Mouse (Mus musculus) bone marrow, adult 2 months (tissue): Measurements from ENCODE around the gene Slc9a3r1. TPM values are rescaled to one million over a fixed set of nuclear protein-coding genes. Genes with fewer than 3 reads are reported as not detected.
A peak's percentile ranks its signal among the peaks of the same experiment; 100 is the strongest.

ENCODE experiments used
- H3K27ac ChIP-seq: fragments of 200-500 bp; 2 replicates; pipeline ENCODE4 v1.5.1; 2012; ENCODE audit warnings: low read depth, mild to moderate bottlenecking, control low read depth, inconsistent platforms, low read length; ENCODE audit not compliant: control insufficient read depth, poor library complexity, insufficient read depth
- H3K4me1 ChIP-seq: fragments of 200-500 bp; 2 replicates; pipeline ENCODE4 v1.6.1; 2011; ENCODE audit warnings: low read length; ENCODE audit not compliant: control insufficient read depth, insufficient read depth
- H3K4me3 ChIP-seq: fragments of 200-500 bp; replicated peaks from 2 replicates; pipeline ENCODE3; 2011; ENCODE audit warnings: mild to moderate bottlenecking, low read depth, low read length, control low read depth; ENCODE audit not compliant: control insufficient read depth
- CTCF ChIP-seq: fragments of 200-500 bp; IDR thresholded peaks from 2 replicates; pipeline ENCODE4 v1.5.1; 2011; ENCODE audit warnings: low read length, control low read depth; ENCODE audit not compliant: control insufficient read depth, insufficient read depth
- POLR2A ChIP-seq: fragments of 200-500 bp; IDR thresholded peaks from 2 replicates; pipeline ENCODE4 v1.6.1; 2011; ENCODE audit warnings: low read depth, mild to moderate bottlenecking, control low read depth, low read length, borderline replicate concordance; ENCODE audit not compliant: control insufficient read depth
- WGBS: fragments of 180-500 bp; shearing (Covaris S2); methylation state at CpG from one replicate; pipeline ENCODE4 v1.1.7; 2018; 5-methylcytosine and 5-hydroxymethylcytosine counted together
- polyA plus RNA-seq: library from polyadenylated mRNA; stranded (reverse); fragments of >200 nt; gene quantifications from 2 replicates; pipeline ENCODE4 v1.2.4, GENCODE M21; 2011; ENCODE audit warnings: low replicate concordance; ENCODE audit not compliant: missing spikeins, insufficient read depth, insufficient read length

Slc9a3r1 gene
- polyA plus RNA-seq, 1 experiment: 51.0 TPM

DNA sequence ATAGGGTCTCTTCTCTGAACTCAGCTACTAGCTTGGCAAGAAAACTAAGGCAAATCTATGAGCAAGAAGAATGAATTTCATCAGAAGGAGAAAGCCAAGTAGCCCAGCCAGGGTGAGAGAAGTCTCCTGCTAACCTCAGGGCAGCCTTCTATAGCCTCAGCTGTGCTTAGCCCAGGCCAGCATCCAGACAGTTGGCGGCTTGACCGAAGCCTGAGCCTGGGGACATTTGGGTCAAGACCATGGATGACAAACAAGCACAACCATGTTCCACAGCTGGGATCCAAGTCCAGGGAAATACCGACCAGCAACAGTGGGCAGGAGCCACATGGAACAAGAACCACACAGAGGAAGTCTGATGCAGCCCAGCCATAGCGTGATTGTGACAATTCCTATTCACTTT lies 15.3 kb upstream of the Slc9a3r1 start:
- 81% methylated on average over 4 of the region's 4 CpGs for WGBS
- no peak overlapping the region for H3K27ac ChIP-seq
- peaks cover 6% of the 10 kb centered on the region; the same call in 1 of the 2 replicates for H3K4me1 ChIP-seq
- TF ChIP-seq CTCF (no peak), POLR2A (no peak)
- H3K4me3 ChIP-seq: no peak overlapping the region

GRCm38 (mm10) chr11:115150741-115151254 lies 12.3 kb upstream of the Slc9a3r1 start:
- H3K4me1 ChIP-seq: peaks cover 6% of the 10 kb centered on the region; the same call in 1 of the 2 replicates
- whole genome bisulfite sequencing: 35% methylated on average over 6 of the region's 6 CpGs
- no peak overlapping the region for H3K27ac ChIP-seq
- H3K4me3 ChIP-seq: no peak overlapping the region
- TF ChIP-seq CTCF: no peak
- TF ChIP-seq POLR2A: no peak

- no peak overlapping the region for H3K27ac ChIP-seq
- peaks cover 6% of the 10 kb centered on the region; the same call in 1 of the 2 replicates for H3K4me1 ChIP-seq
- no peak for TF ChIP-seq CTCF
- no peak for TF ChIP-seq POLR2A
- 46% methylated on average over 15 of the region's 15 CpGs for WGBS
- H3K4me3 ChIP-seq: no peak overlapping the region
Observed at GRCm38 (mm10) chr11:115151755-115152429, 11.2 kb upstream of the Slc9a3r1 start.

GRCm38 (mm10) chr11:115153088-115153487 lies 10.1 kb upstream of the Slc9a3r1 start:
- TF ChIP-seq POLR2A: no peak
- TF ChIP-seq CTCF: no peak
- WGBS: 68% methylated on average over 9 of the region's 9 CpGs
- Histone ChIP-seq H3K4me1 (peaks cover 11% of the 10 kb centered on the region), H3K4me3 (no peak overlapping the region), H3K27ac (no peak overlapping the region)

- Histone ChIP-seq H3K4me1 (peaks cover 14% of the 10 kb centered on the region), H3K27ac (peak overlapping the region; percentile 77), H3K4me3 (peak overlapping the region; percentile 83)
- under 1% methylated on average over 35 of the region's 35 CpGs for WGBS
- TF ChIP-seq CTCF: peak; percentile 93
- peak; percentile 82 for TF ChIP-seq POLR2A
Observed at GRCm38 (mm10) chr11:115153699-115154292, 9.3 kb upstream of the Slc9a3r1 start.

GRCm38 (mm10) chr11:115155053-115155634 lies 8.0 kb upstream of the Slc9a3r1 start:
- Histone ChIP-seq H3K4me1 (peaks cover 14% of the 10 kb centered on the region), H3K4me3 (no peak overlapping the region)

DNA sequence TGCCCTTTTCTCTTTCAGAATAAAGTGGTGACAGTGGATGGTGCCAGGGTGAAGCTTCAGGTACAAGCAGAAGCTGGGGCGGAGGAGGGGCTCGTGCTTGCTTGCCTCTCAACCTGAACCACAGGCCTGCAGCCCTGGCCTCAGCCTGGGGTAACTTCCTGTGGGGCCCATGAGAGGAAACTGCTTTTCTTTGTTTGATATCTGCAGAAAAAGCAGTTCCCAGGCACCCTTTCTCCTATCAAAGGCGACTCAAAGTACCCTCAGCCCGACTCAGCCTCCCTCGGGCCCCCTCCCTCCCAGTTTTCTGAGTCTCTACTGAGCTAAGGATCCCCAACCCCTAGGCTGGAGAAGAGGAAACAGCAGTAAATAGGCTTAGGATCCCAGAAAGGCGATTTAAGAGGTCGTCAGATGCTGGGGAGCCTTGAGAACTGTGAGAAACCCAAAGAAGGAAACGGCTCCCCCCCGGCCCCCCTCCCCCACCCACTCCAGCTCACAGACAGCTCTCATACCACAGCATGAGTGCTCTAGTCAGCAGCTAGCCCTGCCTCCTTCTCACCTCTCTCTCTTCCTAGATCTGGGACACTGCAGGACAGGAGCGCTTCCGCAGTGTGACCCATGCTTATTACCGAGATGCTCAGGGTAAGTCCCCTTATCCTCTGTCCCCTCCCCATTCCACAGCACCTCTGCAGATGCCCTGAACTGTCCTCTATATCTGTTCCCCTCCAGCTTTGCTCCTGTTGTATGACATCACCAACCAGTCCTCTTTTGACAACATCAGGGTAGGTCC lies 5.0 kb upstream of the Slc9a3r1 start:
- TF ChIP-seq POLR2A (no peak), CTCF (no peak)
- no peak overlapping the region for H3K4me3 ChIP-seq
- 6% methylated on average over 12 of the region's 12 CpGs for WGBS
- H3K27ac ChIP-seq: peak overlapping the region; percentile 76
- H3K4me1 ChIP-seq: peaks cover 8% of the 10 kb centered on the region

More at GRCm38 (mm10) chr11:115155053-115155634, 8.0 kb upstream of the Slc9a3r1 start:
- TF ChIP-seq POLR2A (no peak), CTCF (no peak)
- no peak overlapping the region; the same call in 1 of the 2 replicates for H3K27ac ChIP-seq
- under 1% methylated on average over 5 of the region's 5 CpGs for WGBS

GRCm38 (mm10) chr11:115160016-115160797 lies 2.9 kb upstream of the Slc9a3r1 start:
- TF ChIP-seq CTCF (peak; percentile 73), POLR2A (no peak)
- Histone ChIP-seq H3K4me3 (no peak overlapping the region), H3K27ac (no peak overlapping the region), H3K4me1 (peaks cover 8% of the 10 kb centered on the region)
- WGBS: 61% methylated on average over 11 of the region's 11 CpGs
